Mouse (Mus musculus) stomach, postnatal 0 days (tissue): ENCODE data around the gene Ccdc155. TPM values are rescaled to one million over a fixed set of nuclear protein-coding genes. Genes with fewer than 3 reads are reported as not detected.
A peak's percentile ranks its signal among the peaks of the same experiment; 100 is the strongest.

Experiments
- ATAC-seq: fragments of 200-750 bp; cut with Nextera tagmentation; 2 replicates; pipeline ENCODE4 v1.8.0; 2017; ENCODE audit not compliant: low FRiP score, low TSS enrichment
- DNase-seq: peaks from one replicate; pipeline ENCODE4 v3.0.0-alpha.2; 2016; ENCODE audit warnings: low spot score
- H3K27ac ChIP-seq: fragments of 300-500 bp; sonication (generic); replicated peaks from 2 replicates; pipeline ENCODE4 v1.5.1; 2014; ENCODE audit warnings: mild to moderate bottlenecking, control low read depth
- H3K27me3 ChIP-seq: fragments of 300-500 bp; sonication (generic); 2 replicates; pipeline ENCODE4 v1.6.1; 2014; ENCODE audit warnings: low read length; ENCODE audit not compliant: control insufficient read depth, insufficient read depth
- H3K36me3 ChIP-seq: fragments of 300-500 bp; sonication (generic); 2 replicates; pipeline ENCODE4 v1.6.1; 2014; ENCODE audit warnings: low read length, mixed read lengths; ENCODE audit not compliant: control insufficient read depth, insufficient read depth
- H3K4me1 ChIP-seq: fragments of 300-500 bp; sonication (generic); replicated peaks from 2 replicates; pipeline ENCODE4 v1.6.1; 2014; ENCODE audit warnings: antibody characterized with exemption; ENCODE audit not compliant: control insufficient read depth, insufficient read depth
- H3K4me2 ChIP-seq: fragments of 300-500 bp; sonication (generic); replicated peaks from 2 replicates; pipeline ENCODE4 v1.6.1; 2014; ENCODE audit warnings: low read depth, mild to moderate bottlenecking, control low read depth, moderate library complexity
- H3K4me3 ChIP-seq: fragments of 300-500 bp; sonication (generic); 2 replicates; pipeline ENCODE4 v1.5.1; 2014; ENCODE audit warnings: low read depth, low read length, control low read depth
- H3K9ac ChIP-seq: fragments of 300-500 bp; sonication (generic); 2 replicates; pipeline ENCODE4 v1.6.1; 2014; ENCODE audit warnings: mild to moderate bottlenecking, low read length, control low read depth, mixed read lengths
- H3K9me3 ChIP-seq: fragments of 300-500 bp; sonication (generic); 2 replicates; pipeline ENCODE4 v1.6.1; 2016; ENCODE audit warnings: low read length; ENCODE audit not compliant: control insufficient read depth
- CTCF ChIP-seq: IDR thresholded peaks from 2 replicates; pipeline ENCODE4 v1.5.1; 2016; ENCODE audit warnings: antibody characterized with exemption, low read depth, mild to moderate bottlenecking, moderate library complexity
- EP300 ChIP-seq: optimal IDR thresholded peaks from 2 replicates; pipeline ENCODE3; 2016; ENCODE audit warnings: antibody characterized with exemption
- WGBS: fragments of 180-500 bp; shearing (Covaris S2); extraction: QIAGEN DNeasy Blood & Tissue Kit; methylation state at CpG from one replicate; pipeline ENCODE4 v1.1.7; 2014; 5-methylcytosine and 5-hydroxymethylcytosine counted together
- polyA plus RNA-seq: library from polyadenylated mRNA; unstranded; fragments of >200 nt; fragmentation: Nextera tagmentation; extraction: Ambion mirVana; gene quantifications from 2 replicates; pipeline ENCODE4 v1.2.1, GENCODE M21; 2015

Gene Ccdc155
- polyA plus RNA-seq, 1 experiment from 2014 or later, result 0.13 TPM

DNA sequence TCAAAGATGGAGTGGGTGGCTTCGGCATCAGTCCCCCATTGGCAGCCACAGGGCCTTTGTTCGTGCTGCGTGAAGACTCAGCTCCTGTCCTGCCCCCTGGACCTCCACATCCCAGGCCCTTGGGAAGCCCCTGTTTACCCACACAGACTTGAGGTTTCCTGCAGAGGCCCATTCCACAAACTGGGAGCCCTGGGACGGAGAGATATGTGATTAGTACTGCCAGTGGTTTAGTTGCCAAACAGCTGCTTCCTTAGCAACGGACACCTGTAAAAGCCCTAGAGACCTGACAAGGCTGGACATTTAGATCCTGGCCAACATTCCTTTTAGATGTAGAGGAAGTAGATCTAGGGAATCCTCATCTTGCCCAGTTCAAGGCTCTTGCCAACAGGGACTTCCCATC lies 62.8 kb downstream of the Ccdc155 start:
- no peak overlapping the region for H3K4me3 ChIP-seq
- no peak overlapping the region for H3K9ac ChIP-seq
- H3K4me2 ChIP-seq, result no peak overlapping the region
- no peak for TF ChIP-seq EP300
- no peak for TF ChIP-seq CTCF
- H3K36me3 ChIP-seq, result peaks cover 6% of the 10 kb centered on the region
- H3K27ac ChIP-seq, result no peak overlapping the region
- H3K4me1 ChIP-seq, result no peaks in the 10 kb centered on the region
- DNase-seq (no peak), ATAC-seq (no peak)
- no peaks in the 10 kb centered on the region for H3K27me3 ChIP-seq
- H3K9me3 ChIP-seq, result no peaks in the 10 kb centered on the region
- WGBS, result 92% methylated on average over 5 of the region's 5 CpGs

DNA sequence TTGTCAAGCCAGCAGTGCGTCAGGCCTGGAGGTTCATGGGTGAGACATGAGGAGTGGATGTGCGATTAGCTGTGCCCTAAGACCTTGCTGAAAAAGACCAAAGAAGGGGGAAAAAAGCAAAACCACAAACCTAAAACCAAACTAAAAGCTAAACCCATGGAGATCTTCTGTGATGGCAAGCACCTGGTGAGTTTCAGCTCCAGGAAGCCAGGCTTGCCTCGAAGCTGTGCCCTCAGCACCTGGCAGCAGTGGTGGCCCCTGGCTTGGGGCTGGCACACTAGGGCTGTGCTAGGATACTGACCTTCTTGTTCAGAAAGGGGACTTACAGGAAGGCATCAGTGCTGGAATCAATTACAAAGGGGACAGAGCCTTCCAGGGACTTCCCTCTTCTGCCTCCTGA lies 63.4 kb downstream of the Ccdc155 start:
- Histone ChIP-seq H3K4me2 (no peak overlapping the region), H3K9me3 (no peaks in the 10 kb centered on the region), H3K36me3 (peaks cover 4% of the 10 kb centered on the region), H3K27me3 (no peaks in the 10 kb centered on the region), H3K4me3 (no peak overlapping the region), H3K27ac (no peak overlapping the region), H3K4me1 (no peaks in the 10 kb centered on the region), H3K9ac (no peak overlapping the region)
- DNase-seq, result no peak
- no peak for ATAC-seq
- WGBS, result 89% methylated on average over 3 of the region's 3 CpGs
- TF ChIP-seq CTCF, result no peak
- TF ChIP-seq EP300, result no peak

DNA sequence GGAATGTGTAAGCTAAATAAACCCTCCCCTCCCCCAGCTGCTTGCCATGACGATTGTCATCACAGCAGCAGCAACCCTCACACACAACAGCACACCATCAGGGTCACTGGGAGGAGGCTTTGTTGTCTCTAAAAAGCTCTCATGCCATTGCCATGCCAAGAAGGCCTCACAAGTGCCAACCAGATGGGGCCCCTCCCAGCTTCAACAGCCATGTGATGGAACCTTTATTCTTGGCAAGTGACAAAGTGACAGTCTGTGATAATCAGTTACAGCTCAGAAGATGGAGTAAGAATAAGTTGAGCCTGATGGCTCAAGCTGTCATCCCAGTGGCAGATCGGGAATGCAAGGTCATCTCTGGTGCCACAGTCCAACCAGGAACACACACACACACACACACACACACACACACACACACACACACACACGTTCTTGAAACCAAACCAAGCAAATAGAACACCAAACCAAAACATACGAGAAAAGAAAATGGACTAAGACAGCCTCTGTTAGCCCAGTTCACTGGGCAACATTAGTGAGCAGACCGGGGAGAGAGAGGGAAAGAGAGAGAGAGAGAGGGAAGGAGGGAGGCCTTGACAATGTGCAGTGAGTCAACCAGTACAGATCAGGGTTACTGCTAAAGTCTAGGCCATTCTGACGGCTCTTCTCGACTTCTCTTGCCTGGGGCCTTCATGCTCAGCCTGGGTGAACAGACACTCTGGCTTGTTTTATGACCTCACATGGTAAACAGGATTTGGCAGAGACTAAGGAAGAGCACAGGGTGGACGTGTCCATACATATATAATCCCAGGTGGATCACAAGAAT lies 64.6 kb downstream of the Ccdc155 start:
- Histone ChIP-seq H3K27me3 (no peaks in the 10 kb centered on the region), H3K9me3 (no peaks in the 10 kb centered on the region), H3K27ac (no peak overlapping the region), H3K4me2 (no peak overlapping the region), H3K4me3 (no peak overlapping the region), H3K4me1 (no peaks in the 10 kb centered on the region), H3K9ac (no peak overlapping the region), H3K36me3 (peaks cover 4% of the 10 kb centered on the region)
- ATAC-seq (no peak), DNase-seq (no peak)
- 65% methylated on average over 8 of the region's 8 CpGs for WGBS
- TF ChIP-seq CTCF (no peak), EP300 (no peak)

DNA sequence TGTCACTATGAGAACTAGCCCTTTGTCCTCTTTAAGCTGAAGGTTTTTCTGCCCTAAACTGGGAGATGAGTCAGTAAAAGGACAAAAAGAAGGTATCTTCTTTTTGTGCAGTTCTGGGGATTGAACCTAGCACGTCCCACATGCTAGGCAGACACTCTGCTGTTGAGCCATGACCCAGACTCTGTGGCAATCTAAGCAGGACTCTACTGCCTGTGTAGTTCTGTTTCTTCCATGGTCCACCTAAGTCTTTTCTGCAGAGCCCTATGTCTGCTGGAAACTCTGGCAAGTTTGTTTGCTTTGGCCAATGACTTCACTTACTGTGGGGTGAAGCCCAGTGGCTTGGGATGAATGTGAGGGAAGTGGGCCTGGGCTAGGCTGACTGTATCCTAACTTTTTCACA lies 66.3 kb downstream of the Ccdc155 start:
- H3K4me2 ChIP-seq, result no peak overlapping the region
- no peak overlapping the region for H3K27ac ChIP-seq
- DNase-seq, result no peak
- no peak overlapping the region for H3K4me3 ChIP-seq
- no peaks in the 10 kb centered on the region for H3K27me3 ChIP-seq
- no peak for ATAC-seq
- no peaks in the 10 kb centered on the region for H3K9me3 ChIP-seq
- H3K36me3 ChIP-seq, result no peaks in the 10 kb centered on the region
- no peaks in the 10 kb centered on the region for H3K4me1 ChIP-seq
- H3K9ac ChIP-seq, result no peak overlapping the region
- 92% methylated on average over 1 of the region's 1 CpGs for WGBS
- TF ChIP-seq CTCF, result no peak
- no peak for TF ChIP-seq EP300

DNA sequence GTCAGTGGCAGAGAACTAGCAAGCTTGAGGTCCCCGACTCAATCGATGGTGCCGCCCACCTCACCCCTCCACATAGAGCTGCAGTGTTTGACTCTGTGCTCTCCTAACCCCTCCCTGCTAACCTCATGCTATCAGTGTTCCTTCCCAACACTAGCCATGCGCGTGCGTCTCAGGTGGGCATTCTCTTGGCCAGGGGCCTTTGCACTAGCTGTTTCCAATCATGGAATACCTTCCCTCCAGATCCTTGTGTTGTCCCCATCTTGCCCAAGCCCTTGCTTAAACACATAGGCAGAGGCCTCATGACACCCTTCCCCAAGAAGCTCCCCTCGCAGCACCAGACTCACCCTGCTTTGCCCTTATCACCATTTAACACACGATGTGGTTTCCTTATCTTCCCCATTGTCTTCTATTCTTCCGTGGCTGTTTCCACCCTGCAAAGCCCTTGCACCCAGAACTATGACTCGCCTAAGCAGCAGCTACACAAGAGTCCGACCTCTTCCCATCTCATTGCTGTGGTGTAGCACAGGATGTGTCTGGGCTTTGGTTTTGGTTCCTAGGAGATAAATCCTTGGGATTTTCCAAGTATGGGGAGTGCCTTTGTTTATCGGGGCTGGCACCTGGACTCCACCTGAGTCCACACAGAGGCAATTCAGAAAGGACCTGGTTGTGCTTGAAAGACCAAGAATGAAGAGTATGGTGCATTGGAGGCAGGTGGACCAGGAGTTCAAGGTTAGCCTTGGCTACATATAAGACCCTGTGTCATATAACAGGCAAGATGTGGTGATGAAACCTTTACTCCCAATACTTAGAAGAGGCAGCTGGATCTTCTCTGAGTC lies 67.3 kb downstream of the Ccdc155 start:
- Histone ChIP-seq H3K27ac (no peak overlapping the region), H3K4me1 (no peaks in the 10 kb centered on the region), H3K36me3 (no peaks in the 10 kb centered on the region), H3K9ac (no peak overlapping the region), H3K27me3 (no peaks in the 10 kb centered on the region), H3K4me2 (no peak overlapping the region), H3K4me3 (no peak overlapping the region), H3K9me3 (no peaks in the 10 kb centered on the region)
- WGBS, result 66% methylated on average over 12 of the region's 12 CpGs
- no peak for ATAC-seq
- DNase-seq, result no peak
- TF ChIP-seq EP300 (no peak), CTCF (no peak)

DNA sequence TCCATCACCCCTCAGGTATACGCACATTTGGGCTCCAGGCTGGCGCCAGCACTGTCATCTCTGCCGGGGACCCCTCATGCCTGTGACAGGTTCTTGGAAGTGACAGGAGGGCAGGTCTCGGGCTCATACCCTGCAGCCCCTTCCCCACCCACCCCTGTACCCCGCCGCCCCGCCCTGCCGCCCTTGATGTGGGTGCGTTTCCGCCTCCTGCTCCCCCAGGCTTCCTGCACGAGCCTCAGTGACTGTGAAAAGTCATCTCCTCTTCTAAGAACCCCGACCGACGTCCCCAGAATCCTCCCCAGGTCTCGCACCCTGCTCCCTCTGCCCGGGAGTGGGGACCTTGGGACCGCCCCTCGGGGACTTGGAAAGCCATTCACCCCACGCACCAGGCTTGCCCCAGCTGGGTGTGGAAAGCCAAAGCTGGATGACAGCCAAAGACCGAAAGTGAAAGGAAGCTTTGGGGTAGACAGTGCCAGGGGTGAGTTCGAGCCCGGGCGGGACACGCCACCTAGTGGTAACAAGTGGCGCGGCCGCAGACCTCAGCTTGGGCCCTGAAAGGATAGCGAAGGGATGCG lies 68.6 kb downstream of the Ccdc155 start, which contains the start of the genes Gm45713 and Flt3l:
Gm45713 (minus strand) TSS at position 239 of the 575 bp plus-strand sequence.
Flt3l (minus strand) TSS at position 440 of the 575 bp plus-strand sequence.
- H3K36me3 ChIP-seq, result no peaks in the 10 kb centered on the region
- no peaks in the 10 kb centered on the region for H3K27me3 ChIP-seq
- H3K4me2 ChIP-seq, result peak within 1 kb of the TSS; percentile 78
- DNase-seq (peak; percentile 88), ATAC-seq (peak; percentile 85)
- H3K9ac ChIP-seq, result peak within 1 kb of the TSS; percentile 70
- H3K27ac ChIP-seq, result peak within 1 kb of the TSS; percentile 45
- WGBS, result 3% methylated on average over 29 of the region's 29 CpGs
- peak within 1 kb of the TSS; percentile 60 for H3K4me3 ChIP-seq
- no peaks in the 10 kb centered on the region for H3K9me3 ChIP-seq
- no peaks in the 10 kb centered on the region for H3K4me1 ChIP-seq
- TF ChIP-seq EP300 (no peak), CTCF (peak; percentile 99)
